Mouse (Mus musculus): ENCODE measurements around the gene Dph1.

Gene Dph1

GRCm38 (mm10) chr11:75158432-75158831 is 32.6 kb downstream of the Dph1 start:
- DNase-seq (ENCODE audit: low spot score in 2 of 2) = no peak

- no peak for DNase-seq (ENCODE audit: low spot score in 2 of 2)
These were observed 33.1 kb downstream of the Dph1 start for GRCm38 (mm10) chr11:75157901-75158300.

GRCm38 (mm10) chr11:75157037-75157436 is 34.0 kb downstream of the Dph1 start:
- DNase-seq (ENCODE audit: low spot score in 2 of 2) = no peak

GRCm38 (mm10) chr11:75156416-75156815 is 34.6 kb downstream of the Dph1 start:
- no peak for DNase-seq (ENCODE audit: low spot score in 2 of 2)

GRCm38 (mm10) chr11:75155985-75156384 is 35.1 kb downstream of the Dph1 start:
- DNase-seq (ENCODE audit: low spot score in 2 of 2) = no peak

GRCm38 (mm10) chr11:75154053-75154585 is 36.9 kb downstream of the Dph1 start:
- DNase-seq (ENCODE audit: low spot score in 2 of 2) = no peak

- DNase-seq (ENCODE audit: low spot score in 2 of 2) = peak; percentile 27 to 41
These were observed 38.2 kb downstream of the Dph1 start for GRCm38 (mm10) chr11:75152603-75153557.

- no peak for DNase-seq (ENCODE audit: low spot score in 2 of 2)
These were observed 40.7 kb downstream of the Dph1 start for GRCm38 (mm10) chr11:75150346-75150745.

GRCm38 (mm10) chr11:75148332-75149035 is 42.6 kb downstream of the Dph1 start:
- DNase-seq (ENCODE audit: low spot score in 2 of 2) = no peak

- DNase-seq (ENCODE audit: low spot score in 2 of 2) = no peak
These were observed 43.2 kb downstream of the Dph1 start for GRCm38 (mm10) chr11:75147846-75148168.

GRCm38 (mm10) chr11:75147106-75147845 is 43.8 kb downstream of the Dph1 start:
- no peak for DNase-seq (ENCODE audit: low spot score in 2 of 2)

- DNase-seq (ENCODE audit: low spot score in 2 of 2) = no peak
These were observed 45.2 kb downstream of the Dph1 start for GRCm38 (mm10) chr11:75145841-75146240.

GRCm38 (mm10) chr11:75142749-75143148 is 48.3 kb downstream of the Dph1 start:
- DNase-seq (ENCODE audit: low spot score in 2 of 2) = no peak

- DNase-seq (ENCODE audit: low spot score in 2 of 2) = no peak
These were observed 49.1 kb downstream of the Dph1 start for GRCm38 (mm10) chr11:75141913-75142312.

GRCm38 (mm10) chr11:75141038-75141437 is 50.0 kb downstream of the Dph1 start:
- no peak for DNase-seq (ENCODE audit: low spot score in 2 of 2)

- no peak for DNase-seq (ENCODE audit: low spot score in 2 of 2)
These were observed 50.6 kb downstream of the Dph1 start for GRCm38 (mm10) chr11:75140431-75140830.

GRCm38 (mm10) chr11:75139122-75139963 is 51.7 kb downstream of the Dph1 start:
- peak in 1 of 2 experiments; percentile 33 for DNase-seq (ENCODE audit: low spot score in 2 of 2)

- DNase-seq (ENCODE audit: low spot score in 2 of 2) = peak; percentile 50
These were observed 54.2 kb downstream of the Dph1 start for GRCm38 (mm10) chr11:75136666-75137398.

GRCm38 (mm10) chr11:75135358-75135757 is 55.7 kb downstream of the Dph1 start:
- no peak for DNase-seq (ENCODE audit: low spot score in 2 of 2)

- no peak for DNase-seq (ENCODE audit: low spot score in 2 of 2)
These were observed 56.5 kb downstream of the Dph1 start for GRCm38 (mm10) chr11:75134485-75135068.

Data from spleen, postnatal 36 days (tissue).